Mouse (Mus musculus) embryo, embryonic 10.5 days (tissue): ENCODE data around the gene Atl2.

Experiments
- DNase-seq: peaks from one replicate; pipeline ENCODE4 v3.0.0-alpha.2; 2015; ENCODE audit warnings: low spot score

Atl2 gene

GRCm38 (mm10) chr17:79895911-79896423 lies at the start of gene Atl2:
TSS of gene Atl2 (minus strand) at chr17:79896123.
- peak; percentile 97 for DNase-seq

DNA sequence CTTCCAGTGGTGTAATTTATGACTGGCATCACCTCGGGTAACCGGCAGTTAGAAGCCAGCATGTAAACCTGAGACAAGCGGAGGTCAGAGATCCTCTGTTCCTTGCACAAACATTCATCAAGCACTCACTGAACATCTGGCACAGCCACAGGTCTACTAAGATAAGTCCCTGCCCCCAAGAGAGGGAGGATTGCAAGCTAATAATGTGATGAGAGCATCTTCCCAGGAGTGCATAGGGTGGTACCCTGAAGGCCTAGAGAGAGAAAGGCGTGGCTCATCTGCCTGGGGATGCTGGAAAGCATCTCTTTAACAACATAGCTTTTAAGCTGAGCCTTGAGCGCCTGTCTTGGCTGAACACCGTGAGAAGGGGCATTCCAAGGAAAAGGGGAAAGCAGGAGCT lies 48.9 kb upstream of the Atl2 start:
- no peak for DNase-seq

GRCm38 (mm10) chr17:79942418-79942817 lies 46.5 kb upstream of the Atl2 start:
- DNase-seq: no peak

- no peak for DNase-seq
Observed at GRCm38 (mm10) chr17:79939133-79939532, 43.2 kb upstream of the Atl2 start.

DNA sequence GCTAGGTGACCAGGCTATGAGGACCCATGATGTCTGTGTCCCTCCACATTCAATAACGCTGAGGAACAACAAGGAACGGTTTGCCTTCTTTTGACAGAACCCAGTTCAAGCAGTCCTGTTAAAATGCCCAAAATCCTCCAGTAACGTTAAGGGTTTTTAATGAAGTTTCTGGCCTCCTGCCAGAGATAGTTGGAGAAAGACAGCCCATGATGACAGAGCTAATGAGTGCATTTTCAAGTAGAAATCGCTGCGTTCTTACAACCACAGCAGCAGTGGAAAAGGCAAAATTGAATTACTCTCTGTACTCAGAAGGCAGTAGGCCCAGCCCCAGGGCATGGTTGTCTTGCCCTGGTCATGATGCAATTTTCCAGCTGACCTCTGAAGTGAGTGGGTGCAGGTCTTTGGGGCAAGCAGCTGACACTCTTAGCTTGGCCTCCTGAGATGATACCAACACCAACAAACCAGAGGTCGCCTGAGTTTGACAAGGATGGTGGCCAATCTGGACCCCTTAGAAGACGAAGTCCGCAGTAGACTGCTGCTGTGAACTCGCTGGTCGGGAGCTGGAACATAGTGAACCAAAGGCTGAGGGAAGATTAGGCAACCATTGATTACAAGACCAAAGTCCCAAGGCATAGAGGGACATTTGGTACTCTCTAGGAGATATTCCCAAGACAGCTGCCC lies 42.1 kb upstream of the Atl2 start:
- no peak for DNase-seq

- DNase-seq: no peak
Observed at GRCm38 (mm10) chr17:79934370-79934769, 38.4 kb upstream of the Atl2 start.

- no peak for DNase-seq
Observed at GRCm38 (mm10) chr17:79932676-79933278, 36.9 kb upstream of the Atl2 start.

GRCm38 (mm10) chr17:79927110-79927509 lies 31.2 kb upstream of the Atl2 start:
- DNase-seq: no peak

GRCm38 (mm10) chr17:79926486-79926885 lies 30.6 kb upstream of the Atl2 start:
- no peak for DNase-seq

GRCm38 (mm10) chr17:79925865-79926421 lies 30.0 kb upstream of the Atl2 start:
- DNase-seq: no peak

- DNase-seq: no peak
Observed at GRCm38 (mm10) chr17:79920355-79920754, 24.4 kb upstream of the Atl2 start.

DNA sequence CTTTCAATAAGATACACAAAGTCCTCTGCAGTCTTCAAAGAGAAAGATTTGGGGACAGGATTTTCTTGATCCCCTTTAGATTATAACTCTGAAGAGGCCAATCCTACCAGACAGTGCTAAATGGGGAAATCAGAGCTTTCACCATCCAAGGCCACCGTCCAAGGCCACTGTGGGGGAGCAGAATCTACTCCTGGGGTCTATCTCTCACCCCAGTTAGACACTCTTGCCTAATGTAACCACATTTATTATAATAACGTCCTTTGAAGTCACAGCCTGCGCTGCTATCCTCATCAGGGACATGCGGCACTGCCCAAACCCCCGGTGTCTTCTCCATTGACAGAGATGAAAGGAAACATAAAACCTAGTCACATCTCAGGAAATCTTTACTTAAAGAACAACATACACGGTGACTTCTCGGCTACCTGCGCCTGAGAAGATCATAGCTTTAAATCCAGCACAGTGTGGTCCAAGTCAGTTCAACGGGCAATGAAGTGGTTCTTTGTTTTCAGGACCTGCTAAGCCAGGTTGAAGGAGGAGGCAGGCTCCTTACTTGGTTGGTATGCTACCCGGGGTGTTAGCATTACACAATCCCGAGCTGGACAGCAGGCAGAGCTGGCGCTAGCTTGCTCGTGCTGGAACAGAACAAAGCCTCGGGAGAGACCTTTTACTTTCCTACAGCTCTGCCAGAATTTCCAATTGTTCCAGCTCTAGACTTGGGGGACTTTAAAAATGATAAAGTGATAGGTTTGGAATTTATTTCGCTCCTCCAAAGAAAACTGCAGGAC lies 23.8 kb upstream of the Atl2 start:
- DNase-seq: no peak

- no peak for DNase-seq
Observed at GRCm38 (mm10) chr17:79918484-79919004, 22.6 kb upstream of the Atl2 start.

GRCm38 (mm10) chr17:79916996-79917395 lies 21.1 kb upstream of the Atl2 start:
- no peak for DNase-seq

- DNase-seq: no peak
Observed at GRCm38 (mm10) chr17:79912174-79912573, 16.3 kb upstream of the Atl2 start.

DNA sequence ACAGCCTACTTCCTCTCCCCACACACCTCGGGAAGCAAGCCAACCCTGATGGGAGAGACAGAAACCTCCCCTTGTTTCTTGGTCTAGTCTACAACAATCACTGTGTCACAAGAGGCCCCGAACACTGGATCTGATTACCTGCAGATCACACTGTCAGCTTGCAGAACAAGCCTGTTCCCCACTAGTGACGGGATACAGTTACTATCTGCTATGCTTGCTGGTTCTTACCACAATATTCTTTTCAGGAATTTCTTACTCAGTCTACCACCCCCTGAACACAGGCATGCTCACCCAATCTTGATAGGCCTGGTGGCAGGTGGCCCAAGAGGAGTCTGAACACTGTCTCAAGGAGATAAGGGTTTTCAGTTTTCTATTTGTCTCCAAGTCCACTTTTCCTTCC lies 15.8 kb upstream of the Atl2 start:
- no peak for DNase-seq

- DNase-seq: no peak
Observed at GRCm38 (mm10) chr17:79909571-79909970, 13.6 kb upstream of the Atl2 start.

DNA sequence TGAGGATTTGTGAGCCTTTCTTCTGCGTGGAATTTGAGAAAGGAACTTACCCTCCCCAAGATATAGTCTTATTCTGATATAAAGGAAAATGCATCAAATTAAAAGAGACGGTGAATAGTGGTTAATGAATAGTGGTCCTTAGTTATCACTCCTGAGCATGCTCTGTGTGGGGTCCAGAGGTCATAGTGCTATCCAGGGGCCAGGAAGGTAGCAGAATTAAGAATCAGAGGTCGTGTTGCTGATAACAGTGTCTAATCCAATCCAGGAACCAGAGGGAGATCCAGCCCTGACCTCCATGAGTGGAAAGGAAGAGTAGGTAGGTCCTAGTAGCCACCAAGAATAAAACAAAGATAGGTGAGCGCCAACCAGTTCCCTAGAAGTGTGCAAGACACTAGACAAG lies 11.8 kb upstream of the Atl2 start:
- DNase-seq: no peak

DNA sequence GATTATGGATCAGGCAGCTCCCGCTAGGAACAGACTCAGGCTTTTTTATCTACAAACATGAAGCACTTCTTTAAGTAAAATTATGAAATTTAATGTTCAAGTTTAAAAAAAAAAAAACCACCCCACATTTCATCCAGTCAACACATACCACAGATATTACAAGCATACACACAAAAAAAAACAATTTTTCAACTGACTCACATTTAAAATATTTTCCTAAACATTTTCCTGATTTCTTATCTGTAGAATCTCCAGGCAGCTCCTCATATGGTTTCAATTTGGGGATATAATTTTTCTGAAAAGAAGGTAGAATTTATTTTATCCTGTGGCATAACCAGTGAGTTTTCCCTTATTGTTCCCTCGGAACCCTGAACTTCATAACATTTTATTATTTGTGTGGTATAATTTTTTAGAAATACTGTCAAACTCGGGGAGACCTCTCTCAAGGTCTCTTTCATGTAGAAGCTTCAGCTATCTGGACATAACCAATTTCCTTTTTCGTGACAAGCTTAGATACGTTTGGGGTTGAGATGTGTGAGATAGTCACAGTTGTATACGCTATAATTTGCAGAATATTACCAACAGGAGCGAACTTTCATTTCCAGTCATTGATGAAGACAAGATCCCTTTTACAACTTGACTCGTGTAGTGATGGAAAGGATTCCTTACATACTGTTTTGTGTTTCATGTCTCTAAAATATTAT lies 11.0 kb upstream of the Atl2 start:
- no peak for DNase-seq

- DNase-seq: no peak
Observed at GRCm38 (mm10) chr17:79904593-79904992, 8.7 kb upstream of the Atl2 start.

GRCm38 (mm10) chr17:79901207-79901606 lies 5.3 kb upstream of the Atl2 start:
- DNase-seq: no peak
